Mouse (Mus musculus): Measurements from ENCODE around the gene Nup62.

Gene Nup62

DNA sequence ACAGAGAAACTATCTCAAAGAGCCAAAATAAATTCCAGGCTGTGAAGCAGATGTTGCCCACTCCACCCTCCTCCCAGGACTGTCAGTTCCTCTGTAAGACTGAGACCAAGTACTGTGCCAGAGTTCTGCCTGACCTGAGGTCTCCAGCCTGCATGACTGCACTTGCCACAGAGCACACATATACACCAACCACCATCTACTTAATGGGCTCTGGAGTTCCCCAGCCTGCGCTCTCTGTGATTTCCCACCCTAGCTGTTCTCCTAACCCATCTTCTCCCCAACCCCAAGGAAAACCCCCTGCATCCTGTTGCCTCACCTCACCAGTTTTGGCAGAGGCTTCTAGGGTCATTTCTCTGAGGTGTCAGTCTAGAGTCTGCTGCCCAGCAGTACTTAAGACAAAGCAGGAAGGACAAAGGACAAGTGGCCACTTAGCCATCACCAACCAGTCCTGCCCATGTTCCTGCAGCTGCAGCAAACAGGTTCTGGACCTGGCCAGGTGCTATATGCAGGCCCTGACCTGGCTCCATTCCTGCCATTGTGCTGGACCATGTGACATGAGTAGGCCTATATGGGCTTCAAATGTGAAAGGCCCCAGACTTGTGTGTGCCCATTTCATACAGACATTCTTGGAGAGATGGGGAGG, 19.6 kb downstream of the Nup62 start:
- POLR2A ChIA-PET: interaction anchor here in 3 of 4 experiments (0.6 to 52.0 kb wide), 14 partner anchors 0 to 1105 kb away, joined by 3 to 2007 read pairs (median 8); partner anchors contain the start of genes Akt1s1 (in 2 of the 3), Atf5 (in 2 of the 3), Il4i1 (in 2 of the 3) and Nup62 (in 2 of the 3)

DNA sequence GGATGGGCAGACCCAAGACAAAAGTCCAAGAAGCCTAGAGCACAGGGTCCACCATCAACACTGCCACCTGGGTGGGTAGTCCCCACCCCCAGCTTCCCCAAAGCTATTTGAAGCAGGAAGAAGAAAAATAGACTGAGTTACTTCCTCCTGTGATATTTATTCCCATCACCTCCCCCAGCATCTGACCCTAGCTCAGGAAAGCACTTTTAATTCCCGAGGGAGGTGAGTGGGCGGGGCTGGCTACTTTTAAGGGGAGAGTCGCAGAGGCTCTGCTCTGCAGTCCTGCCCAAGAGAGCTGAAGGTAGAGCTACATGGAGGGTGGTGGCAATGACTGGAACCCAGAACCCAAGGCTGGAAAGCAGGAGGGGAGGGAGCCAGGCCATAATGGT, 20.1 kb downstream of the Nup62 start:
- ChIA-PET POLR2A (interaction anchor here (0.6 to 52.0 kb wide), 14 partner anchors 0 to 140 kb away, joined by 3 to 2007 read pairs (median 4); partner anchors contain the start of genes Akt1s1 (in 2 of the 4), Atf5 (in 2 of the 4), Il4i1 (in 2 of the 4) and Nup62 (in 2 of the 4)), CTCF (interaction anchor here in 2 of 4 experiments (0.8 to 1.3 kb wide), 2 partner anchors 11 kb away, joined by 3 to 4 read pairs; no protein-coding TSS in a partner anchor)

More for the DNA sequence above, 19.6 kb downstream of the Nup62 start:
- CTCF ChIA-PET: interaction anchor here in 1 of 4 experiments (1.0 kb wide), 1 partner anchor 11 kb away, joined by 3 read pairs; no protein-coding TSS in a partner anchor

DNA sequence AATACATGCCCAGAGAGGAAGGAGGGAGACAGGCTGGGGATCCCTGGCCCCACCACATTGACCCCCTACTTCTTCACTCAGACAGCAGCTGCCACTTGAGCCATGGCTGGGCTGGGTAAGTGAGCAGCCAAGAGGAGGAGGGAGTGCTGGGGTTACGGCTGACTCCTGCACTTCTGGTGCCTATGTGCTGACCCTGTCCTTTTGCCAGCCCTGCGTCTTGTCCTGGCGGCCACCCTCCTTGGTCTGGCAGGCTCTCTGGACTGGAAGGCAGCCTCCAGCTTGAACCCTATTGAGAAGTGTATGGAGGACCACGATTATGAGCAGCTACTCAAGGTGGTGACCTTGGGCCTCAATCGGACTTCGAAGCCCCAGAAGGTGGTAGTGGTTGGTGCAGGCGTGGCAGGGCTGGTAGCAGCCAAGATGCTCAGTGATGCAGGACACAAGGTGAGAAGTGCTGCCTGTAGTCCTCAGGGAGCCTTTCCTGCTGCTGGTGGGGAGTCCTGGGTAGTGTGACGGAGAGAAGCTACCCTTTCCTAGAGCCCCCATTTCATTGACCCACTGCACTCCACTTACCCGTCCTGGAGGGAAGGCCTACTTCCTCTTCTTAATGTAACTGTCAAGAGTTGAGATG, 20.6 kb downstream of the Nup62 start:
- POLR2A ChIA-PET: interaction anchor here (0.6 to 52.0 kb wide), 15 partner anchors 1 to 139 kb away, joined by 3 to 2007 read pairs (median 4); partner anchors contain the start of genes Akt1s1 (in 2 of the 4), Atf5 (in 2 of the 4), Il4i1 (in 2 of the 4) and Nup62 (in 2 of the 4)
- CTCF ChIA-PET: interaction anchor here in 2 of 4 experiments (0.8 to 1.5 kb wide), 3 partner anchors 11 to 13 kb away, joined by 3 to 6 read pairs (median 4); no protein-coding TSS in a partner anchor

DNA sequence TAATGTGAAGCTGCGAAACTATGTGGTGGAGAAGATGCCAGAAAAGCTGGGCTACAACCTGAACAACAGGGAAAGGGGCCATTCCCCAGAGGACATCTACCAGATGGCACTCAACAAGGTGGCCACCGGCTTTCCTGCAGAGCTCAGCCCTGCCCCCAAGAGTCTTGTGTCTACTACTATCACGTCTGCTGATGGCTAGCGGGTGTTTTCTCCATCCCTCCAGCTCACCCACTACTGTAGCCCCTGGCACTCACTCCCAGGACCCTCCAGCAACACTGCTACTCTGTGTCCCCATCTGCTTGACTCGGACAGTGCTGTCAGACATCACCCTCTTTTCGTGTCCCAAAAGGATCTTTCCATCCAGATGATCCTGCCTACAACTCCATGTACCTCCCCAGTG, 22.2 kb downstream of the Nup62 start:
- POLR2A ChIA-PET: interaction anchor here (0.6 to 52.0 kb wide), 22 partner anchors 2 to 164 kb away, joined by 3 to 2007 read pairs (median 4); partner anchors contain the start of genes Il4i1 (in 3 of the 4), Nup62 (in 3 of the 4), Akt1s1 (in 2 of the 4) and Atf5 (in 2 of the 4)
- CTCF ChIA-PET: interaction anchor here (0.6 to 2.2 kb wide), 8 partner anchors 11 to 311 kb away, joined by 3 to 7 read pairs (median 4); partner anchors contain the start of gene Fuz (in 1 of the 4)

DNA sequence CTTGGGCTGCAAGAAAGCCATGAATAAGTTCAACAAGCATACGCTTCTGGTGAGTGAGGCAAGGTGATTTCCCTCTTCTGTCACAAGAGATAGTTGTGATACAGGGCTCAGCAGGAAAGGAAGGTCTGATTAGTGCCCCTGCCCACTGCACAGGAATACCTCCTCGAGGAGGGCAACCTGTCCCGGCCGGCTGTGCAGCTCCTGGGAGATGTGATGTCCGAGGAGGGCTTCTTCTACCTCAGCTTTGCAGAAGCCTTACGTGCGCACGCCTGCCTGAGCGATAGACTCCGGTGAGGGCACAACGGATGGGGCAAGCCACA, 23.2 kb downstream of the Nup62 start:
- POLR2A ChIA-PET: interaction anchor here (0.6 to 52.0 kb wide), 21 partner anchors 3 to 614 kb away, joined by 3 to 2007 read pairs (median 4); partner anchors contain the start of genes Akt1s1 (in 2 of the 4), Atf5 (in 2 of the 4), Il4i1 (in 2 of the 4) and Nup62 (in 2 of the 4)

DNA sequence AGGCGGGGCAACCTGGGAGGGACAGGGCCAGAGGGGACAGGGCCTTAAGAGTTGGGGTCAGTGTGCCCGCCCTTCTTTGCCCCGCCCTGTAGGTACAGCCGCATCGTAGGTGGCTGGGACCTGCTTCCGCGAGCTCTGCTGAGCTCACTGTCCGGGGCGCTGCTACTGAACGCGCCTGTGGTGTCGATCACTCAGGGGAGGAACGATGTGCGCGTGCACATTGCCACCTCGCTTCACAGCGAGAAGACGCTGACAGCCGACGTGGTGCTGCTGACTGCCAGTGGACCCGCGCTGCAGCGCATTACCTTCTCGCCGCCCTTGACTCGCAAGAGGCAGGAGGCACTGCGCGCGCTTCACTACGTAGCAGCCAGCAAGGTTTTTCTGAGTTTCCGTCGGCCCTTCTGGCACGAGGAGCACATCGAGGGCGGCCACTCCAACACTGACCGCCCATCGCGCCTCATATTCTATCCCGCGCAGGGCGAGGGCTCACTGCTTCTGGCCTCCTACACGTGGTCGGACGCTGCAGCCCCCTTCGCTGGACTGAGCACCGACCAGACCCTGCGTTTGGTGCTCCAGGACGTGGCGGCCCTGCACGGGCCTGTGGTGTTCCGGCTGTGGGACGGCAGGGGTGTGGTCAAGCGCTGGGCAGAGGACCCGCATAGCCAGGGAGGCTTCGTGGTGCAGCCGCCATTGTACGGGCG, 23.8 kb downstream of the Nup62 start:
- ChIA-PET POLR2A (interaction anchor here (0.6 to 52.0 kb wide), 21 partner anchors 4 to 613 kb away, joined by 3 to 2007 read pairs (median 4); partner anchors contain the start of genes Akt1s1 (in 2 of the 4), Atf5 (in 2 of the 4), Il4i1 (in 2 of the 4) and Nup62 (in 2 of the 4)), CTCF (interaction anchor here in 2 of 4 experiments (0.7 to 2.2 kb wide), 7 partner anchors 9 to 86 kb away, joined by 3 to 12 read pairs (median 4); partner anchors contain the start of genes Akt1s1 (in 1 of the 2) and Tbc1d17 (in 1 of the 2))

More for the DNA sequence above, 23.2 kb downstream of the Nup62 start:
- CTCF ChIA-PET: interaction anchor here in 2 of 4 experiments (0.7 to 2.2 kb wide), 8 partner anchors 9 to 312 kb away, joined by 3 to 12 read pairs (median 4); partner anchors contain the start of genes Akt1s1 (in 1 of the 2) and Tbc1d17 (in 1 of the 2)

DNA sequence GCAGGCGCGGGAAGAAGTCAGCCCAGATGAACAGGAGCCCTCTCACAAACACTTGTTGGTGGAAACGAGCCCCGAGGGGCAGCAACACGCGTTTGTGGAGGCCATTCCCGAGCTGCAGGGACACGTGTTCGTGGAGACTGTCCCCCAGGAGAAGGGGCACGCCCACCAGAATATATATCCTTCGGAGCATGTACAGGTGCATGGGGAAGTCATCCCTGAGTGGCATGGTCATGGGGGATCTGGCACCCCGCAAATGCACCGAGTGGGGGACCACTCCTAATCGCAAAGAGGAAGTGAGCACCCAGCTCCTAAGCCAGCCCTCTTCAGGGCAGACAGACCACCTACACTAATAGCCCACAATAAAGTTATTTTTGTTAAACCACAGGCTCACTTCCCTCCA, 24.5 kb downstream of the Nup62 start:
- ChIA-PET CTCF (interaction anchor here in 1 of 4 experiments (0.5 kb wide), 1 partner anchor 594 kb away, joined by 3 read pairs; no protein-coding TSS in a partner anchor), POLR2A (interaction anchor here in 3 of 4 experiments (0.7 to 52.0 kb wide), 8 partner anchors 5 to 146 kb away, joined by 3 to 2007 read pairs (median 32); partner anchors contain the start of genes Akt1s1 (in 2 of the 3), Atf5 (in 2 of the 3), Il4i1 (in 2 of the 3) and Nup62 (in 2 of the 3))

DNA sequence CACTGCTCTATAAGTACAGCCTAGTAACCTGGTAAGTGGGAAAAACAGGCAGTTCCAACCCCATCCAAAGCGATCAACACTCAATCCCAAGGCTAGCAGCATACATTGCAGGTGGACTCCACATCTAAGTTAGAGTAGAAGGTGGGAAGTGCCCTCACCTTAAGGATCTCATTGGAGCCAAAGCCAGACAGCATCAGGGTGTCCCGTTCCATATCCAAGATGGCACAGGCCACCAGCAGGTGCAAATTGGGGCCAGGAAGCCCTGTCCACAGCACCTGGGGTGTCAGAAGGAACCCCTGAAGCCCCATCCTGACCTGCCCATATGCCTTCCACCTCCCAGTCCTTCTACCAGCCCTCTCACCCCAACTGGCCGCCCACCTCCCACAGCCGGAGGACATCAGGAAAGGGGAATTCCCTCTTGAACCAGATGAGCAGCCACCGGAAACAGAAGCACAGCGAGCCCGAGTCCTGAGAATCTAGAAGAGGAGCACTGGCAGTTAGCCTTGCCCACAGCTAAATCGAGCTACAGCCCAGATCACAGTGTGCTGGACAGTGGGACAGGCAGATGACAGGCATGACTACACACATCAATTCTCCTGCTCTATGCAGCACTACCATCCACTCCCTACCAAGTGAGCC, 26.1 kb downstream of the Nup62 start:
- CTCF ChIA-PET: interaction anchor here in 1 of 4 experiments (1.4 kb wide), 1 partner anchor 16 kb away, joined by 6 read pairs; no protein-coding TSS in a partner anchor
- POLR2A ChIA-PET: interaction anchor here in 3 of 4 experiments (0.8 to 52.0 kb wide), 7 partner anchors 6 to 90 kb away, joined by 3 to 2007 read pairs (median 51); partner anchors contain the start of genes Akt1s1 (in 2 of the 3), Atf5 (in 2 of the 3), Il4i1 (in 2 of the 3) and Nup62 (in 2 of the 3)

DNA sequence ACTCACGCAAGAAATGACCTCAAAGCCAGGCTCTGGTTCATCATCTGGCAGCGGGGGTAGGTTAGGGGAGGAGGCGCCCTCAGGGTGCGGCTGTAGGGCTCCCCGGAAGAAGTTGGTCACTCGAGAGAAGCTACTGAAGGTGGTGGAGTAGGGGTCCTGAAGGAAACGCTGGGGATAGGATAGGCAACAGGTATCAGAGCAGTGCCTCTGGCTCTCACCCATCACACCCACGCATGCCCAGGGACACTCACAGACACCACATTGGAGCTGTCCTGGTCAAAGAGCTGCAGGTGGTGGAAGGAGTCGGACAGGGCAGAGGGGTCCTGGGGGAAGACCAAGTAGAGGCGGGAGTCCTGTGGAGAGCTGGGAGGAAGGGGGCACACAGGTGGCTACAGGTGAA, 29.1 kb downstream of the Nup62 start:
- ChIA-PET CTCF (interaction anchor here in 1 of 4 experiments (0.9 to 1.0 kb wide), 2 partner anchors 23 to 140 kb away, joined by 3 read pairs; no protein-coding TSS in a partner anchor), POLR2A (interaction anchor here in 2 of 4 experiments (0.7 to 52.0 kb wide), 9 partner anchors 4 to 84 kb away, joined by 3 to 2007 read pairs (median 8); partner anchors contain the start of genes Atf5 (in 2 of the 2), Il4i1 (in 2 of the 2), Nup62 (in 2 of the 2) and Pnkp (in 2 of the 2))

DNA sequence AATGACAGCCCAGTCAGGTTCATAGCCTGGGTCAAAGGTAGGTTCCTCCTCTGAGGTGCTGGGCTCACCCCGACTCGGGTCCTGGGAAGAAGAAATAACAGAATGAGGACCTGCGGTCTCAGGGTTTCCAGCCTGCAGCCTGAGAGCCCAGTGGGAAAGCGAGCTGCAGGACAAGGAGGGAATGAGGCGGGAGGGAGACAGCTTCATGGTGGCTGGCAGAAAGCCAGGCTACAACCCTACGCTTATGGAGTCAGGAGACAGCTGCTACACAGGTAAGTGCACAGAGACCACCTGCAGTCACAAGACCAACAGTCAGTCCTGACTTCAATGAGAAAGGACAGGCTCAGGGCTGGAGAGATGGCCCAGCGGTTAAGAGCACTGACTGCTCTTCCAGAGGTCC, 30.9 kb downstream of the Nup62 start:
- ChIA-PET POLR2A (interaction anchor here in 2 of 4 experiments (1.3 to 52.0 kb wide), 8 partner anchors 2 to 24 kb away, joined by 4 to 2007 read pairs (median 109); partner anchors contain the start of genes Atf5 (in 2 of the 2), Il4i1 (in 2 of the 2), Nup62 (in 2 of the 2) and Pnkp (in 2 of the 2)), CTCF (interaction anchor here in 2 of 4 experiments (0.6 to 0.7 kb wide), 2 partner anchors 155 to 205 kb away, joined by 3 to 4 read pairs; no protein-coding TSS in a partner anchor)

DNA sequence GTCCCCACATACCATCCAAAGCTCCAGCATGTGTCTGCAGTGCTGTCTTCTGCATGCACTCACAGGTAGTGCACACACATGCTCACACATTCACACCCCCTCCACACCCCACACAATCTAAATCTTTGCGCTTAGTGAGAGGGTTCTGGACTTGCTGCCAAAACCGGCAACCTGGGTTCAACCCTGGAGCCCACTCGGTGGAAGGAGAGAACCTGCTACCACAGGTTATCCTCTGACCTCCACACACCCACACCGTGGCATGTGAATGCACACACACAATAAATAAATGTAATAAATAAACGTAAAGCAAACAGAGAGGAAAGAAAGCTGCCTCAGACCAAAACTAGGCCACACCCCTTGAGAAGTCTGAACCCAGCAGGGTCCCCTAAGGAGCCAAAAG, 31.9 kb downstream of the Nup62 start:
- ChIA-PET POLR2A (interaction anchor here in 3 of 4 experiments (1.1 to 52.0 kb wide), 30 partner anchors 1 to 320 kb away, joined by 3 to 2007 read pairs (median 28); partner anchors contain the start of genes Ptov1 (in 3 of the 3), Atf5 (in 2 of the 3), Fuz (in 2 of the 3) and Il4i1 (in 2 of the 3)), CTCF (interaction anchor here in 2 of 4 experiments (0.6 to 1.5 kb wide), 7 partner anchors 10 to 587 kb away, joined by 3 to 9 read pairs (median 4); partner anchors contain the start of genes Flt3l (in 1 of the 2), Gm45713 (in 1 of the 2), Gys1 (in 1 of the 2) and Ptov1 (in 1 of the 2))

DNA sequence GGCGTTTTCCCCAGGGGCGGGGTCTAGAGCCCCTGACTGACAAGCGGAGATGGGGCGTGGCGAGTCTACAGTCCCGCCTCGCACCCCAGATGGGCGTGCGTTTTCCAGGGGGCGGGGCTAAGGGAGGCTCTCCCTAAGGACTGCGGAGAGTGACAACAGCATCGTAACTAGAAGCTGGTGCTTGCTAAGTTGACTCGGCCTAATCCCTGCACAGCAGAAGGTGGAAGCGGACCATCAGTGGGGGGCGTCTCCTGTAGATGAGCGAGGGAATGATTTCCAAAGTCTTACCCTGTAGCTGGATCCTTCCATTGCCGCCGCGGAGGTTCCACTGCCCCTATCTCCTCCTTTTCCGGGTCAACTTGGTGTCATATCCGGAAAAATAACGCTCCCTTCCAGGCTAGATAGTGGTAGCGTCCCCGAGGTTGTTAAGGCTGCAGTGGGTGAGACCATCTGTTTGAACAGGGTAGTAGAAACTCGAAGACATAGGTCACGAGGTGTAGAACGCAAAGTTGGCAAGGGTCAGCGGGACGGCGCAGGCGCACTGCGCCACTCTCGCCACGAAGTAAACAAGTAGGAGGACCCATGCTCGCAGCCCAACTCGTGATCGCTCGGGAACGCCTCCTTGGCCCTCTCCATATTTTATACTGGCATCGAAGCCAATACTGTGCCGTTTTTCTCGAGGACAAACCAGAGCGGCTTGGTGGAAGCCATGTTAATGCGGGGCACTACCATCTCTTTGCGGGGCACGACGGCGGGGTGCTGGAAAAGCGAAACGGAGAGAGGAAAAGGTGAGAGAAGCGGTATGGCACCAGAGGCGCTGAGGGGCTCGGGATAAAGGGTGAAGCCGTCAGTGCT, 32.9 kb downstream of the Nup62 start, which contains the start of the genes Akt1s1 and Tbc1d17:
Gene Akt1s1, plus strand, starts transcription at position 431 of the 855 bp plus-strand sequence.
Gene Tbc1d17, minus strand, starts transcription at position 519 of the 855 bp plus-strand sequence.
- CTCF ChIA-PET: interaction anchor here (0.6 to 2.3 kb wide), 24 partner anchors 9 to 586 kb away, joined by 3 to 9 read pairs (median 4); partner anchors contain the start of genes Ap2a1 (in 1 of the 4), Atf5 (in 1 of the 4), Flt3l (in 1 of the 4) and Gm45713 (in 1 of the 4)
- POLR2A ChIA-PET: interaction anchor here (0.6 to 52.0 kb wide), 141 partner anchors 0 to 867 kb away, joined by 3 to 2007 read pairs (median 5); partner anchors contain the start of genes Atf5 (in 4 of the 4), Il4i1 (in 4 of the 4), Izumo2 (in 4 of the 4) and Nup62 (in 4 of the 4)

DNA sequence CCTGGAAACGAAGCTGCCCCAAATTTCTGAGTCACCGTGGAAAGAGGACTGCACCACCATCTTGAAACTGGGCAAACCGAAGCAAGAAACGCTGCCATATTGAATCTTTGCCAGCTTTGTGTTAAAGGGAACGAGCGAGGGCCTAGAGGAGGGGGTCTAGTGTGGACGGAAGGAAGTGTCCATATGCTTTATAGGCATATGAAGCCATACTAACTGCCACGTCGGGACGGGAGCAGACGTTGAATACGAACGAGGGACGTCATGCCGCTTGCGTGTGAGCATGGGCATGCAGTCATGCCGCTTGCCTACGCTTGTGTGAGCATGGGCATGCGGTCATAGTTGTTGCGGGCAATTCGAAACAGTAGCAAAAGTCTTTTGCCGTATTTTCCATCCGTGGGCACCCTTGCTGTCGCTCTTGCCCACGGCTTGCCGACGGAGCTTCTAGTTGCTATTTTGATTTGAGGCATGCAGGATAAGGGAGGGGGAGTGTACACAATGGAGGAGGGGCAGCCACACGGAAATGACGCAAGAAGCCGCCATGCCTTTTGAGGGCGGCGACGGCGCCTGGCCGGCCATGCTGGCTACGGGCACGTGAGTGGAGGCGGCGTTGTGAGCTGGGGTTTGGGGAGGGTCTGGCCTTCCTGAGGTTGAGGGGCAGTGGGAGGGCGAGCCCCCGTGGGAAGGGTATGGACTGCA, 33.7 kb downstream of the Nup62 start:
- ChIA-PET POLR2A (interaction anchor here (0.6 to 52.0 kb wide), 151 partner anchors 1 to 867 kb away, joined by 3 to 2007 read pairs (median 5); partner anchors contain the start of genes Atf5 (in 4 of the 4), Il4i1 (in 4 of the 4), Izumo2 (in 4 of the 4) and Nup62 (in 4 of the 4)), CTCF (interaction anchor here (0.6 to 3.2 kb wide), 14 partner anchors 11 to 585 kb away, joined by 3 to 12 read pairs (median 5); partner anchors contain the start of genes Atf5 (in 1 of the 4), Gys1 (in 1 of the 4), Il4i1 (in 1 of the 4) and Izumo2 (in 1 of the 4))

DNA sequence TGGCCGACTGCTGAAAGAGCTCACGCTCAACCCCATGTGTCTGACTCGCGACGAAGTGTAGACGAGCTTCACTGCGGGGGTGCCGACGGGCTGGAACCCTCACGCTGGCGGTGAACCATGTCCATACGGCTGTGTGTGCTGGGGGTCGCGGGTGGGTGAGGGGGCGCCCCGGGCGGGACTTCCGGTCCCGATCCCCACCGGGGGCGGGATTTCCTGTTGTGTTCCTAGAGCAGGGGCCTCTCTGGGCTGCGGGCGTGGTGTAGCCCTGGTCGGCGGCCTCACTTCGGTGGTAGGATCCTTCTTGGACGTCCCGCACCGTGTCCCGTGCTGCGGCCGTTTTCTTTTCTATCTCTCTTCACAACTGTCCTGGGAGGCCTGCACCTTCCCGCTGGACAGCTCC, 34.3 kb downstream of the Nup62 start:
- ChIA-PET CTCF (interaction anchor here (0.6 to 3.2 kb wide), 10 partner anchors 10 to 356 kb away, joined by 3 to 12 read pairs (median 5); partner anchors contain the start of gene Izumo2 (in 1 of the 4)), POLR2A (interaction anchor here (0.6 to 52.0 kb wide), 129 partner anchors 1 to 865 kb away, joined by 3 to 2007 read pairs (median 5); partner anchors contain the start of genes Atf5 (in 4 of the 4), Il4i1 (in 4 of the 4), Izumo2 (in 4 of the 4) and Nup62 (in 4 of the 4))
